12 mouse cellular contexts compared by ENCODE assay signal in genomic region chr9:103645724-103646123, GRCm38 (mm10).
A peak's percentile ranks its signal among the peaks of the same experiment; 100 is the strongest.
DNase-seq lines count a peak whose midpoint lies in the region.
"Had no signal": no experiment of that assay in that cellular context is flagged by ENCODE, and none has a peak within 500 bp of the region (broad histone marks: within the 10 kb centered on the region; RNA-seq: fewer than 3 reads in every experiment).

No protein-coding gene starts in this region.

- peak; percentile 80 for DNase-seq in heart, adult 11 months
- no peak for DNase-seq in heart, adult 9 months (ENCODE audit: low spot score in 2 of 2)
- DNase-seq: adrenal gland, adult 2 months; adrenal gland, adult 8-10 months; adrenal gland, postnatal 10 days; adrenal gland, postnatal 14 days; adrenal gland, postnatal 25 days; adrenal gland, postnatal 36 days; cerebellum, adult 11 months; cerebellum, adult 11-12 months; cerebellum, adult 18-20 months; cerebellum, adult 2 months had no signal
